Comparison of ENCODE assay signal across 15 mouse cellular contexts in genomic region chrX:77544003-77544402, GRCm38 (mm10).
"Had no signal": no experiment of that assay in that cellular context is flagged by ENCODE, and none has a peak within 500 bp of the region (broad histone marks: within the 10 kb centered on the region; RNA-seq: fewer than 3 reads in every experiment).

No protein-coding gene starts in this region.

- DNase-seq: kidney, adult 11 months; kidney, postnatal 4 days; left cerebral cortex, postnatal 4 days; liver, postnatal 0 days; lung, postnatal 4 days; midbrain, embryonic 14.5 days; thymus, adult 18-20 months; thymus, postnatal 36 days had no signal

- H3K4me3 ChIP-seq: intestine, embryonic 15.5 days; limb, embryonic 12.5 days; limb, embryonic 15.5 days had no signal

- H3K9me3 ChIP-seq: intestine, embryonic 15.5 days; limb, embryonic 12.5 days; limb, embryonic 15.5 days had no signal

- ATAC-seq: intestine, embryonic 15.5 days; liver, postnatal 0 days had no signal

- H3K4me1 ChIP-seq: intestine, embryonic 15.5 days; limb, embryonic 15.5 days had no signal

- H3K36me3 ChIP-seq: intestine, embryonic 15.5 days; limb, embryonic 12.5 days; limb, embryonic 15.5 days had no signal

- H3K9ac ChIP-seq: intestine, embryonic 15.5 days; limb, embryonic 12.5 days; limb, embryonic 15.5 days; liver, embryonic 14.5 days; liver, postnatal 0 days had no signal

- H3K4me2 ChIP-seq: intestine, embryonic 15.5 days; limb, embryonic 12.5 days; limb, embryonic 15.5 days; liver, embryonic 11.5 days; midbrain, embryonic 11.5 days had no signal

- H3K27ac ChIP-seq: intestine, embryonic 15.5 days; kidney, postnatal 0 days; limb, embryonic 12.5 days; limb, embryonic 15.5 days; liver, embryonic 14.5 days had no signal

- H3K27me3 ChIP-seq: intestine, embryonic 15.5 days; limb, embryonic 12.5 days; limb, embryonic 15.5 days had no signal
